Comparison of ENCODE assay signal across 25 mouse cellular contexts in genomic region chr8:122004131-122004530, GRCm38 (mm10). TPM values are rescaled to one million over a fixed set of nuclear protein-coding genes. Genes with fewer than 3 reads are reported as not detected.
DNase-seq lines count a peak whose midpoint lies in the region; ATAC-seq and TF ChIP-seq lines count a peak whose summit lies in the region.
"Had no signal": no experiment of that assay in that cellular context is flagged by ENCODE, and none has a peak within 500 bp of the region (broad histone marks: within the 10 kb centered on the region; RNA-seq: fewer than 3 reads in every experiment).

No protein-coding gene starts in this region.

- H3K4me1 ChIP-seq in forebrain, embryonic 13.5 days, result peaks cover 25% of the 10 kb centered on the region
- no peaks in the 10 kb centered on the region for H3K4me1 ChIP-seq in forebrain, embryonic 11.5 days (replicated peaks; ENCODE audit: control insufficient read depth, insufficient read depth, low read length)
- H3K4me1 ChIP-seq in liver, adult 2 months (ENCODE audit: control insufficient read depth, insufficient read depth, low read length), result peaks cover 21% of the 10 kb centered on the region
- H3K4me1 ChIP-seq in midbrain, embryonic 15.5 days, result 0 out of 2 replicates have a peak, but pooled peaks cover 4% of the 10 kb centered on the region

- ATAC-seq in forebrain, embryonic 13.5 days, result no peak
- ATAC-seq in forebrain, embryonic 11.5 days (replicated peaks; ENCODE audit: low FRiP score), result no peak
- ATAC-seq in midbrain, embryonic 15.5 days (replicated peaks), result no peak

- peaks cover 4% of the 10 kb centered on the region; the same call in 1 of the 2 replicates for H3K79me2 ChIP-seq in liver, adult 2 months (ENCODE audit: control insufficient read depth, insufficient read depth, low read length)

- TF ChIP-seq POLR2A in liver, adult 2 months (IDR thresholded peaks at IDR 0.05; ENCODE audit: extremely low read depth, insufficient read depth, low read length), result no peak
- TF ChIP-seq POLR2A in brain, embryonic 14.5 days (IDR thresholded peaks at IDR 0.05; ENCODE audit: borderline replicate concordance, extremely low read depth, insufficient read depth, insufficient read length, poor library complexity, severe bottlenecking), result no peak

- no peaks in the 10 kb centered on the region for H3K9me3 ChIP-seq in forebrain, embryonic 13.5 days (replicated peaks)
- no peaks in the 10 kb centered on the region for H3K9me3 ChIP-seq in forebrain, embryonic 11.5 days (ENCODE audit: control insufficient read depth, low read length)
- no peaks in the 10 kb centered on the region for H3K9me3 ChIP-seq in midbrain, embryonic 15.5 days
- H3K9me3 ChIP-seq: embryonic facial prominence, embryonic 15.5 days; heart, embryonic 10.5 days; hindbrain, embryonic 15.5 days had no signal

- H3K4me2 ChIP-seq in forebrain, embryonic 13.5 days, result no peak overlapping the region
- H3K4me2 ChIP-seq in forebrain, embryonic 11.5 days (ENCODE audit: low read depth, low read length, severe bottlenecking), result no peak overlapping the region
- H3K4me2 ChIP-seq in midbrain, embryonic 15.5 days, result no peak overlapping the region
- H3K4me2 ChIP-seq: embryonic facial prominence, embryonic 15.5 days; hindbrain, embryonic 15.5 days had no signal

- H3K27me3 ChIP-seq in forebrain, embryonic 13.5 days, result no peaks in the 10 kb centered on the region
- no peaks in the 10 kb centered on the region for H3K27me3 ChIP-seq in forebrain, embryonic 11.5 days (ENCODE audit: control insufficient read depth, insufficient read depth, low read length)
- no peaks in the 10 kb centered on the region for H3K27me3 ChIP-seq in liver, adult 2 months (ENCODE audit: control insufficient read depth, insufficient read depth, low read length)
- no peaks in the 10 kb centered on the region for H3K27me3 ChIP-seq in midbrain, embryonic 15.5 days (replicated peaks)
- H3K27me3 ChIP-seq: embryonic facial prominence, embryonic 15.5 days; hindbrain, embryonic 15.5 days had no signal

- peaks cover 83% of the 10 kb centered on the region for H3K36me3 ChIP-seq in forebrain, embryonic 13.5 days (ENCODE audit: poor library complexity, severe bottlenecking)
- peaks cover 4% of the 10 kb centered on the region; the same call in 1 of the 2 replicates for H3K36me3 ChIP-seq in forebrain, embryonic 11.5 days (ENCODE audit: control insufficient read depth, insufficient read depth, low read length)
- H3K36me3 ChIP-seq in liver, adult 2 months (ENCODE audit: control insufficient read depth, insufficient read depth, low read length), result peaks cover 7% of the 10 kb centered on the region; the same call in 1 of the 2 replicates
- peaks cover 17% of the 10 kb centered on the region; the same call in 1 of the 2 replicates for H3K36me3 ChIP-seq in midbrain, embryonic 15.5 days (replicated peaks)

- H3K9ac ChIP-seq in forebrain, embryonic 13.5 days, result no peak overlapping the region
- no peak overlapping the region for H3K9ac ChIP-seq in forebrain, embryonic 11.5 days (ENCODE audit: low read length)
- H3K9ac ChIP-seq in liver, adult 2 months (ENCODE audit: low read depth, low read length), result peak overlapping the region; percentile 42
- no peak overlapping the region for H3K9ac ChIP-seq in midbrain, embryonic 15.5 days
- H3K9ac ChIP-seq: embryonic facial prominence, embryonic 15.5 days; hindbrain, embryonic 15.5 days had no signal

- no peak for TF ChIP-seq CTCF in liver, adult 2 months (IDR thresholded peaks at IDR 0.05; ENCODE audit: low read depth, low read length)
- no peak for TF ChIP-seq CTCF in brain, embryonic 14.5 days (IDR thresholded peaks at IDR 0.05; ENCODE audit: borderline replicate concordance, extremely low read depth, insufficient read depth, insufficient read length)

- WGBS in forebrain, embryonic 13.5 days, result 79% methylated on average over 5 of the region's 5 CpGs
- 84% methylated on average over 5 of the region's 5 CpGs for WGBS in forebrain, embryonic 11.5 days
- WGBS in liver, adult 2 months, result 25% methylated on average over 5 of the region's 5 CpGs
- 83% methylated on average over 5 of the region's 5 CpGs for WGBS in midbrain, embryonic 15.5 days

- H3K27ac ChIP-seq in forebrain, embryonic 13.5 days, result peak overlapping the region; percentile 40
- H3K27ac ChIP-seq in forebrain, embryonic 11.5 days (ENCODE audit: low read depth, low read length), result no peak overlapping the region
- peak overlapping the region; percentile 86 for H3K27ac ChIP-seq in liver, adult 2 months (replicated peaks; ENCODE audit: insufficient read depth, low read depth, low read length)
- 0 out of 2 replicates have a peak overlapping the region, but pooled peaks have one; percentile 35 for H3K27ac ChIP-seq in midbrain, embryonic 15.5 days
- H3K27ac ChIP-seq: embryonic facial prominence, embryonic 15.5 days; heart, embryonic 10.5 days; hindbrain, embryonic 15.5 days had no signal

- DNase-seq in forebrain, embryonic 11.5 days (ENCODE audit: low spot score), result no peak
- peak; percentile 85 for DNase-seq in liver, adult 2 months (ENCODE audit: extremely low read depth, low read depth, low spot score)
- DNase-seq in liver, result no peak
- peak; percentile 39 for DNase-seq in brain, embryonic 14.5 days (ENCODE audit: low read depth)
- DNase-seq in urinary bladder, adult 2 months (ENCODE audit: low spot score), result no peak
- DNase-seq: adrenal gland, adult 2 months; B cell, adult 2 months; kidney, adult 11 months; lung, postnatal 10 days; right cerebral cortex, postnatal 14 days; spleen, adult 18-20 months; thymus, adult 18-20 months; thymus, postnatal 4 days had no signal

- no peak overlapping the region for H3K4me3 ChIP-seq in forebrain, embryonic 13.5 days
- H3K4me3 ChIP-seq in forebrain, embryonic 11.5 days (ENCODE audit: low read depth, low read length), result no peak overlapping the region
- H3K4me3 ChIP-seq in liver, adult 2 months (ENCODE audit: insufficient read depth, low read depth, low read length), result no peak overlapping the region; the same call in 1 of the 2 replicates
- H3K4me3 ChIP-seq in midbrain, embryonic 15.5 days, result no peak overlapping the region
- H3K4me3 ChIP-seq: embryonic facial prominence, embryonic 15.5 days; heart, embryonic 10.5 days; hindbrain, embryonic 15.5 days had no signal

RNA-seq across cellular contexts. Expression of gene Banp, which starts 54.6 kb away (rescaled TPM):
- polyA plus RNA-seq in forebrain, embryonic 13.5 days (2015; fragmentation: Nextera tagmentation; extraction: Ambion mirVana), result 57.5 and 60.9 TPM in 2 replicates
- polyA plus RNA-seq in forebrain, embryonic 11.5 days (2014; fragmentation: Nextera tagmentation; extraction: Ambion mirVana), result 53.1 and 60.9 TPM in 2 replicates
- total RNA-seq in liver, adult 2 months (2014; rRNA removed), result 9.8 and 19.7 TPM in 2 replicates
- polyA plus RNA-seq in liver, adult 2 months (2012; rRNA removed), result 24.5 and 38.2 TPM in 2 replicates
- 114 and 148 TPM in 2 replicates for polyA plus RNA-seq in brain, embryonic 14.5 days (2012; rRNA removed)
- polyA plus RNA-seq in midbrain, embryonic 15.5 days (2015; fragmentation: Nextera tagmentation; extraction: Ambion mirVana), result 54.6 and 61.9 TPM in 2 replicates
- polyA plus RNA-seq in urinary bladder, adult 2 months (2012; rRNA removed), result 32.7 and 45.7 TPM in 2 replicates

RNA-seq across cellular contexts. Expression of gene Car5a, which starts 59.4 kb away (rescaled TPM):
- 0.25 TPM in 1 of 2 replicates, not detected in the other for polyA plus RNA-seq in forebrain, embryonic 13.5 days (2015; fragmentation: Nextera tagmentation; extraction: Ambion mirVana)
- not detected in 2 replicates for polyA plus RNA-seq in forebrain, embryonic 11.5 days (2014; fragmentation: Nextera tagmentation; extraction: Ambion mirVana)
- total RNA-seq in liver, adult 2 months (2014; rRNA removed), result 90.5 and 92.0 TPM in 2 replicates
- polyA plus RNA-seq in liver, adult 2 months (2012; rRNA removed), result 203 and 352 TPM in 2 replicates
- 0.14 and 0.44 TPM in 2 replicates for polyA plus RNA-seq in brain, embryonic 14.5 days (2012; rRNA removed)
- 0.36 and 0.41 TPM in 2 replicates for polyA plus RNA-seq in midbrain, embryonic 15.5 days (2015; fragmentation: Nextera tagmentation; extraction: Ambion mirVana)
- polyA plus RNA-seq in urinary bladder, adult 2 months (2012; rRNA removed), result 0.07 TPM in 1 of 2 replicates, not detected in the other
- total RNA-seq: heart, postnatal 10 days; layer of hippocampus, postnatal 25 days; left cerebral cortex, postnatal 25 days; megakaryocyte, adult 5-6 weeks had no signal
- polyA plus RNA-seq: gonadal fat pad, adult 2 months; heart, embryonic 10.5 days; kidney, embryonic 16.5 days; limb, embryonic 14.5 days had no signal

Comparison
In these comparisons a context has a peak if more than half of its experiments do, and no peak if none do; other contexts are left out.
1. DNase-seq: peak in liver, adult 2 months (single experiment) and brain, embryonic 14.5 days (single experiment); none in forebrain, embryonic 11.5 days (single experiment), liver (single experiment) and urinary bladder, adult 2 months (single experiment).
2. RNA of gene Car5a, which starts 59.4 kb away (polyA plus RNA-seq): 203 to 352 TPM in liver, adult 2 months; 0.14 to 0.44 TPM in brain, embryonic 14.5 days, 0.36 to 0.41 TPM in midbrain, embryonic 15.5 days, 0.25 TPM in forebrain, embryonic 13.5 days, not detected in forebrain, embryonic 11.5 days and 0.07 TPM in urinary bladder, adult 2 months; every median in the first group is over 100 times any median in the second.